Mouse (Mus musculus) embryonic facial prominence, embryonic 15.5 days (tissue): ENCODE measurements around the gene Maml3. TPM values are rescaled to one million over a fixed set of nuclear protein-coding genes. Genes with fewer than 3 reads are reported as not detected.

Source experiments
- ATAC-seq: fragments of 200-750 bp; cut with Nextera tagmentation; 2 replicates; pipeline ENCODE4 v1.8.0; 2017; ENCODE audit warnings: low read depth, moderate TSS enrichment; ENCODE audit not compliant: insufficient number of reproducible peaks, low FRiP score, low TSS enrichment
- H3K27ac ChIP-seq: fragments of 300-500 bp; sonication (generic); replicated peaks from 2 replicates; pipeline ENCODE4 v1.5.1; 2015; ENCODE audit warnings: mild to moderate bottlenecking, inconsistent platforms
- H3K27me3 ChIP-seq: fragments of 300-500 bp; sonication (generic); 2 replicates; pipeline ENCODE4 v1.6.1; 2015; ENCODE audit warnings: inconsistent platforms
- H3K36me3 ChIP-seq: fragments of 300-500 bp; sonication (generic); 2 replicates; pipeline ENCODE4 v1.6.1; 2015; ENCODE audit warnings: mild to moderate bottlenecking, inconsistent platforms
- H3K4me1 ChIP-seq: fragments of 300-500 bp; sonication (generic); 2 replicates; pipeline ENCODE4 v1.6.1; 2015; ENCODE audit warnings: inconsistent platforms
- H3K4me2 ChIP-seq: fragments of 300-500 bp; sonication (generic); replicated peaks from 2 replicates; pipeline ENCODE4 v1.6.1; 2015; ENCODE audit warnings: mild to moderate bottlenecking, inconsistent platforms
- H3K4me3 ChIP-seq: fragments of 300-500 bp; sonication (generic); replicated peaks from 2 replicates; pipeline ENCODE4 v1.5.1; 2015; ENCODE audit warnings: mild to moderate bottlenecking, inconsistent platforms
- H3K9ac ChIP-seq: fragments of 300-500 bp; sonication (generic); 2 replicates; pipeline ENCODE4 v1.6.1; 2015; ENCODE audit warnings: inconsistent platforms
- H3K9me3 ChIP-seq: fragments of 300-500 bp; sonication (generic); replicated peaks from 2 replicates; pipeline ENCODE4 v1.6.1; 2016; ENCODE audit warnings: inconsistent platforms
- WGBS: fragments of 180-500 bp; shearing (Covaris S2); methylation state at CpG from one replicate; pipeline ENCODE4 v1.1.7; 2015; 5-methylcytosine and 5-hydroxymethylcytosine counted together
- polyA plus RNA-seq: library from polyadenylated mRNA; unstranded; fragments of >200 nt; fragmentation: Nextera tagmentation; extraction: Ambion mirVana; gene quantifications from 2 replicates; pipeline ENCODE4 v1.2.1, GENCODE M21; 2015

The Maml3 gene
- polyA plus RNA-seq, 1 experiment from 2014 or later, result 6.5 TPM

DNA sequence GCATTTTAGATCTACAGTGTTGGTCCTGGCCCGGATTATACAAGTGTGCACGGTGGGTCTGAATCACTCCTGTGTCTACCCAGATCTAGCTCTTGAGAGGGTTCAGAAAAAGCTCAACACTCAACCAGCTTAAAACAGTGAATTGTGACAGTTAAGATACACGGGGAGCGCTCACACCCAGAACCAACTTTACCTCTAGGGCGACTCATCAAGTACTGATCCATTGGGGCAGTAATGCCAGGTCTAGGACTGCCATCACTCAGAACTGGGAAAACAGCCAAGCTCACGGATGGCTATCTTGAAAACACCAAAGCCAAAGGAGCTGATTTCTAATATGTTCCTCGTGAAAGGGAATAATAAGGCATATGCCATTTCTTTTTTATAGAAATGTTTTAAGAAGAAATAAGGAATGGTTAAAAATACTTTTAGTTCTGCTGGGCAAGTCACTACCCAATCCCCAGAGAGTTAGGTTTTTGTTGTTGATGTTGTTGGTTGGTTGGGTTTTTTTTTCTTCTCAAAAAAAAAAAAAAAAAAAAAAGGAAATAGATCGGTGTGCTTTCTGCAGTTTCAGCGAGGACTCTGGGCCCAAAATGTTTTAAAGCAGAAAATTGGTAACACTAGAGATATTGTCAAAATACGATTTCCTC, 103.9 kb downstream of the Maml3 start:
- no peak overlapping the region for H3K9ac ChIP-seq
- H3K36me3 ChIP-seq, result no peaks in the 10 kb centered on the region
- H3K27me3 ChIP-seq, result no peaks in the 10 kb centered on the region
- WGBS, result 77% methylated on average over 10 of the region's 10 CpGs
- no peaks in the 10 kb centered on the region for H3K4me1 ChIP-seq
- no peak overlapping the region for H3K4me2 ChIP-seq
- H3K4me3 ChIP-seq, result no peak overlapping the region
- no peaks in the 10 kb centered on the region for H3K9me3 ChIP-seq
- no peak overlapping the region for H3K27ac ChIP-seq
- no peak for ATAC-seq

GRCm38 (mm10) chr3:51999671-52000437, 105.0 kb downstream of the Maml3 start:
- ATAC-seq, result no peak
- no peak overlapping the region for H3K9ac ChIP-seq
- no peak overlapping the region for H3K4me2 ChIP-seq
- H3K4me1 ChIP-seq, result no peaks in the 10 kb centered on the region
- H3K27ac ChIP-seq, result no peak overlapping the region
- WGBS, result 80% methylated on average over 21 of the region's 21 CpGs
- H3K36me3 ChIP-seq, result no peaks in the 10 kb centered on the region
- H3K4me3 ChIP-seq, result no peak overlapping the region
- H3K9me3 ChIP-seq, result no peaks in the 10 kb centered on the region
- no peaks in the 10 kb centered on the region for H3K27me3 ChIP-seq

DNA sequence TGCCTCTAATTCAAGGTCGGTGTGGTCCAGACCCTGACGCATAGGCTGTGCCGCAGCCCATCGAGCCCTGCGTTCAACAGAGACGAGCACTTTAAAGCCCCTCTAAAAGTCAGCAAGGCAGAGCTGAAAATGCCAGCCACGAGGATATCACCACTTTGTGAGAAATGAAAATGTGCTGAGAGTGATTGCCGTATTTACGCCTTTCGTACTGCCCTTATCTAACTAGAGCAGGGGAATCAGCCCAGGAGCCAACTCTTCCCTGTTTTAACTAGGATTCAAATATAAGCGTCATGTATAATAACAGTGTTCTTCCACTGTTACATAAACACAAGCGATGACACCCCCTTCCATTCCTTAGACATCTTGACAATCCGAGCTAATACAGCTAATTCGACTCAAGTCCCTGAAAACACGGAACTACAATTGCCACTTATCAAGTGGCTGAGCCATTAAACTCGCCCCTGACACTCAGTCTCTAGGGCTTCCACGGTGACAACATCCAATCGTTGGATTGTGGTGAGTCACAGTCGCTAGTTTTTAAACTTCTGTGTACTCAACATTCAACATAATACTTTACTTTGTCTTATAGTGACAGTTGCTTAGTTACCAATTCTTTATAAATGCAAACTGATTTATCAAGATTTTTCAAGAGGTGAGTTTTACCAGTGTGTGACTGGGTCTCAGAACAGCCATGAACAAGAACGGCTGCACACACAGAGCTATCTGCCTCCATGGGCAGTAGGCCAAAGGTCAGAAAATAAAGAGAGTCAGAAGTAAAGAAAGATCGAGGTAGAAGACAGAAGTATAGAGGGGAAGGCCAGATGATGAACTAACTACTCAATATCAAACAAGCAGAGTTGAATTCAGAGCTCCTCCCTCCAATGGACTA, 106.1 kb downstream of the Maml3 start:
- 75% methylated on average over 21 of the region's 21 CpGs for WGBS

DNA sequence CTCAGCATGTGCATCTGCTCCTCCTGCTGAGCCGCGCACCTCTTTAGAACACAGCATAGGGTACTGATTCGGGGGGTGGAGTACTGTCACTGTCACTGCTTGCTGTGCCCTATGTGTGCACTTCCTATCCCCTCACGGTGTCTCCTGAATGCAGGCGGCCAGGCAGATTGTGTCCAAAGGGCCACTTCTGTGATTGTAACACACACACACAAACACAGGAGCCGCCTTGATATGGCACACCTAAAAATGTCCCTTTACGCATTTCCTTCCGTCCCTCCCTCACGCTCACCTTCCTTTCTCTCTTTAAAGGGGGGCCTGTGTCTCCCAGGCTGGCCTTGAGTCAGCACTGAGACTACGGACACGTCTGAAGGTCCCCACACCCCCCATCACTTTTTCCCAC, 107.3 kb downstream of the Maml3 start:
- H3K4me1 ChIP-seq, result no peaks in the 10 kb centered on the region
- H3K4me2 ChIP-seq, result no peak overlapping the region
- ATAC-seq, result no peak
- H3K36me3 ChIP-seq, result no peaks in the 10 kb centered on the region
- H3K27ac ChIP-seq, result no peak overlapping the region
- H3K9me3 ChIP-seq, result no peaks in the 10 kb centered on the region
- H3K9ac ChIP-seq, result no peak overlapping the region
- no peak overlapping the region for H3K4me3 ChIP-seq
- H3K27me3 ChIP-seq, result no peaks in the 10 kb centered on the region
- WGBS, result 79% methylated on average over 11 of the region's 11 CpGs

More for the DNA sequence above, 106.1 kb downstream of the Maml3 start:
- Histone ChIP-seq H3K27ac (no peak overlapping the region), H3K4me1 (no peaks in the 10 kb centered on the region), H3K4me2 (no peak overlapping the region), H3K9ac (no peak overlapping the region), H3K9me3 (no peaks in the 10 kb centered on the region), H3K27me3 (no peaks in the 10 kb centered on the region), H3K4me3 (no peak overlapping the region), H3K36me3 (no peaks in the 10 kb centered on the region)
- ATAC-seq, result no peak

DNA sequence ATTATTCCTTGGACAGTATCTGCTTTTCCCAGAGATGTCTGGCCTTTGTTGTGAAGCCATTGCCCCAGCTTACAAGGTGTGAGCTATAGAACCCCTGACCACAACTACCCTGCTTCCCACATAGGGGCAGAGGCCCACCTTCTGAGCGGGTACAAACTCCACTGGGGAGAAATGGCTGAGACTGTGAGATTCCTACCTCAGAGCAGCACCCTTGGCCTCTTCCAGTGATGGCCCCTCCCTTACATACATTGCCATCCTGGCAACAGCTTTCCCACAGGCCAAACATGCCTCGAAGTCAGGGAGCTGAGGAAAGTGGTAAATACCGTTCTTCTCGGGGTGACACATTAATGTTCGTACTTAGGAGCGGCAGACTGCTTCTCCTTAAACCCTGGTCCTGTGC, 118.4 kb downstream of the Maml3 start:
- H3K9ac ChIP-seq, result no peak overlapping the region
- H3K9me3 ChIP-seq, result no peaks in the 10 kb centered on the region
- ATAC-seq, result no peak
- no peaks in the 10 kb centered on the region for H3K4me1 ChIP-seq
- H3K27me3 ChIP-seq, result no peaks in the 10 kb centered on the region
- 70% methylated on average over 6 of the region's 6 CpGs for WGBS
- H3K4me3 ChIP-seq, result no peak overlapping the region
- no peaks in the 10 kb centered on the region for H3K36me3 ChIP-seq
- H3K4me2 ChIP-seq, result no peak overlapping the region
- H3K27ac ChIP-seq, result no peak overlapping the region

GRCm38 (mm10) chr3:51981496-51981895, 123.4 kb downstream of the Maml3 start:
- WGBS, result 45% methylated on average over 5 of the region's 5 CpGs

GRCm38 (mm10) chr3:51977654-51978352, 127.1 kb downstream of the Maml3 start:
- H3K27ac ChIP-seq, result no peak overlapping the region
- 0 out of 2 replicates have a peak, but pooled peaks cover 4% of the 10 kb centered on the region for H3K4me1 ChIP-seq
- no peaks in the 10 kb centered on the region for H3K27me3 ChIP-seq
- no peaks in the 10 kb centered on the region for H3K36me3 ChIP-seq
- no peak overlapping the region for H3K4me2 ChIP-seq
- H3K4me3 ChIP-seq, result no peak overlapping the region
- H3K9me3 ChIP-seq, result no peaks in the 10 kb centered on the region
- ATAC-seq, result no peak
- 73% methylated on average over 8 of the region's 8 CpGs for WGBS
- H3K9ac ChIP-seq, result no peak overlapping the region

More at GRCm38 (mm10) chr3:51981496-51981895, 123.4 kb downstream of the Maml3 start:
- no peak for ATAC-seq
- no peaks in the 10 kb centered on the region for H3K27me3 ChIP-seq
- H3K4me1 ChIP-seq, result 0 out of 2 replicates have a peak, but pooled peaks cover 4% of the 10 kb centered on the region
- no peaks in the 10 kb centered on the region for H3K9me3 ChIP-seq
- H3K4me2 ChIP-seq, result no peak overlapping the region
- no peak overlapping the region for H3K27ac ChIP-seq
- no peak overlapping the region for H3K9ac ChIP-seq
- no peak overlapping the region for H3K4me3 ChIP-seq
- H3K36me3 ChIP-seq, result no peaks in the 10 kb centered on the region

DNA sequence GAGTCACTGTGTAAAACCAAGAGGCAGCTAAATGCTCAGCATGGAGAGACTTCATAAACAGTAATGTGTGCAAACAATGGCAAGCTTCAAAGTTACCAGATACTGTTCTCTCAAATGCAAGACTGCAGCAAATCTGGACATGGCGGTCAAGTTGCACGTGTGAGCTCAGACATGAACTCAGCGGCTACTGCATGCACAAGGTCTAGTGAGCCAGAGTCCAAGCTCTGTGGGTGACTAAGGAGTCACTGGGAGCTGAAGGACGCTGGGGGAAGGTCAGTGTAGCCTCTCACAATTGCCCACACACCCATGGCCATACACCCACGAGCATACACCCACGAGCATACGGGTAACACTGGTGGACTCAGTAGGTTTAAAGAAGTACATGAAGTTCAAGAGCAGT, 130.3 kb downstream of the Maml3 start:
- Histone ChIP-seq H3K27me3 (no peaks in the 10 kb centered on the region), H3K27ac (no peak overlapping the region), H3K36me3 (no peaks in the 10 kb centered on the region), H3K4me2 (no peak overlapping the region), H3K4me3 (no peak overlapping the region), H3K9ac (no peak overlapping the region), H3K4me1 (0 out of 2 replicates have a peak, but pooled peaks cover 7% of the 10 kb centered on the region), H3K9me3 (no peaks in the 10 kb centered on the region)
- ATAC-seq, result no peak
- WGBS, result 94% methylated on average over 7 of the region's 7 CpGs

DNA sequence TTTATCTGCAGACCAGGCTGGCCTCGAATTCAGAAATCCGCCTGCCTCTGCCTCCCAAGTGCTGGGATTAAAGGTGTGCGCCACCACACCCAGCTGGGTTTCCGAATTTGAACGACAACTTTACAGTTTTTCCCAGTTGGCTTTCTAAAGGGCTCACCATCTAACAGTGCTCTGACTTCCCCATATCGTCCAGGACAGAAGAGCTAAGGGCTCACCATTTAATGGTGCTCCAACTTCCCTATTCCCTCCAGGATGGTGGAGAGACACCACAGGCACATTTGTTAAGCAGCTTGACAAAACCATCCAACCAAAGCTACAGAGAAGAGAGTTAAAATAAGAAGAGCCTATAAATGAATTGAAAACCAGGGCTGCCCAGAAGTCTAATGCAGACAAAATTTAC, 130.7 kb downstream of the Maml3 start:
- Histone ChIP-seq H3K27me3 (no peaks in the 10 kb centered on the region), H3K27ac (no peak overlapping the region), H3K4me3 (no peak overlapping the region), H3K4me1 (0 out of 2 replicates have a peak, but pooled peaks cover 7% of the 10 kb centered on the region), H3K36me3 (no peaks in the 10 kb centered on the region), H3K4me2 (no peak overlapping the region), H3K9me3 (no peaks in the 10 kb centered on the region), H3K9ac (no peak overlapping the region)
- WGBS, result 96% methylated on average over 6 of the region's 6 CpGs
- no peak for ATAC-seq

GRCm38 (mm10) chr3:51972576-51972975, 132.3 kb downstream of the Maml3 start:
- H3K4me3 ChIP-seq, result no peak overlapping the region
- H3K27me3 ChIP-seq, result no peaks in the 10 kb centered on the region
- H3K27ac ChIP-seq, result no peak overlapping the region
- H3K4me2 ChIP-seq, result no peak overlapping the region
- WGBS, result 50% methylated on average over 6 of the region's 6 CpGs
- H3K36me3 ChIP-seq, result no peaks in the 10 kb centered on the region
- no peak for ATAC-seq
- no peaks in the 10 kb centered on the region for H3K9me3 ChIP-seq
- H3K4me1 ChIP-seq, result 0 out of 2 replicates have a peak, but pooled peaks cover 7% of the 10 kb centered on the region
- no peak overlapping the region for H3K9ac ChIP-seq
